Mouse (Mus musculus) intestine, embryonic 16.5 days (tissue): ENCODE measurements at regions not wholly inside any gene's neighbourhood (a gene's known extent, or its start where the extent isn't known, plus 50 kb on each side); places are given as distances from the start of the nearest gene placed in this dataset.

Experiments
- ATAC-seq: fragments of 200-750 bp; cut with Nextera tagmentation; 2 replicates; pipeline ENCODE4 v1.8.0; 2017; ENCODE audit warnings: moderate TSS enrichment, moderate library complexity
- H3K27ac ChIP-seq: fragments of 300-500 bp; sonication (generic); 2 replicates; pipeline ENCODE4 v1.5.1; 2014; ENCODE audit warnings: mild to moderate bottlenecking, low read length
- H3K27me3 ChIP-seq: fragments of 300-500 bp; sonication (generic); replicated peaks from 2 replicates; pipeline ENCODE4 v1.6.1; 2014; ENCODE audit warnings: low read length, control low read depth, mixed read lengths; ENCODE audit not compliant: control insufficient read depth, insufficient read depth
- H3K36me3 ChIP-seq: fragments of 300-500 bp; sonication (generic); 2 replicates; pipeline ENCODE4 v1.6.1; 2014; ENCODE audit warnings: low read length, control low read depth; ENCODE audit not compliant: control insufficient read depth, insufficient read depth
- H3K4me1 ChIP-seq: fragments of 300-500 bp; sonication (generic); 2 replicates; pipeline ENCODE4 v1.6.1; 2014; ENCODE audit warnings: low read length, control low read depth, mixed read lengths; ENCODE audit not compliant: control insufficient read depth, insufficient read depth
- H3K4me2 ChIP-seq: fragments of 300-500 bp; sonication (generic); 2 replicates; pipeline ENCODE4 v1.6.1; 2014; ENCODE audit warnings: low read depth, low read length, control low read depth
- H3K4me3 ChIP-seq: fragments of 300-500 bp; sonication (generic); 2 replicates; pipeline ENCODE4 v1.5.1; 2014; ENCODE audit warnings: mild to moderate bottlenecking, low read length
- H3K9ac ChIP-seq: fragments of 300-500 bp; sonication (generic); 2 replicates; pipeline ENCODE4 v1.6.1; 2014; ENCODE audit warnings: low read depth, low read length
- H3K9me3 ChIP-seq: fragments of 300-500 bp; sonication (generic); 2 replicates; pipeline ENCODE4 v1.6.1; 2016; ENCODE audit warnings: low read length, control low read depth; ENCODE audit not compliant: control insufficient read depth
- WGBS: fragments of 180-500 bp; shearing (Covaris S2); extraction: QIAGEN DNeasy Blood & Tissue Kit; methylation state at CpG from one replicate; pipeline ENCODE4 v1.1.7; 2014; 5-methylcytosine and 5-hydroxymethylcytosine counted together

DNA sequence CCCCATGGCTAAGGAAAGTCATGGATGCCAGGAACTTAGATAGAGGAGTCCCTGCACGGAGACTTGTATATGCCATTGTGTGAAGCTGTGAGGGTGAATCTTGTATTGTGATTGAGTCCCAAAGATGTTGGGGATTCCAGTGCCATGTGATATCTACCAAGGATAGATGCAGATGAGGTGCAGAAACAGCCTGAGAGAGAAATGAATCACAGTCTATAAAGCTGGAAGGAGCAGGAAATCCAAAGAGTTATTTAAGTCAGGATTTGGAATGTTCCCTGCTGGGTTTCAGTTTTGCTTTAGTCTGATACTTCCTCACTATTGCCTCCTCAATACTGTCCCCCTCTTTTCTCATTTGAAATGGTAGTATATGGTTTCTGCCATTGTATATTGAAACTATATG, 186.8 kb downstream of the Plod2 start:
- WGBS, result 80% methylated on average over 1 of the region's 1 CpGs
- no peak overlapping the region for H3K27ac ChIP-seq
- no peaks in the 10 kb centered on the region for H3K36me3 ChIP-seq
- no peak overlapping the region for H3K4me3 ChIP-seq
- no peak overlapping the region for H3K4me2 ChIP-seq
- no peaks in the 10 kb centered on the region for H3K4me1 ChIP-seq
- no peak for ATAC-seq
- H3K27me3 ChIP-seq, result no peaks in the 10 kb centered on the region
- no peaks in the 10 kb centered on the region for H3K9me3 ChIP-seq
- no peak overlapping the region for H3K9ac ChIP-seq

DNA sequence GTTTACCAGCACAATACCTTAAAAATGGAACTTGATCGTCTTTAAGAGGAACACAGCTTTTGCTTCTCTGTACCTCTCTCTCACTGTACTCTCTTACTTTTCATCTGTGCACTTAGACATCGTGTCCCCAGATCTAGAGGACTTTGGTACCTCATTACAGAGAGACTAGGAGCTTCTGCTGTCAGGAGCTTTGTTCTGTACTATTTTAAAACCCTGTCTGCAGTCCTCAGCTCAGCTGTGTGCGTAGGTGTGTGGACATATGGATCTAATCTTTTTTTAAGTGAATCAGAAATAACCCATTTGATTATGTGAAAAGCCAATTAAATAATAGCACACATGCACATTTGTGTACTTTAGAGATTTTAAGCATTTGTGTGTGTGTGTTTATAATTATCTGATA, 189.4 kb downstream of the Plod2 start:
- H3K9me3 ChIP-seq, result no peaks in the 10 kb centered on the region
- 66% methylated on average over 3 of the region's 3 CpGs for WGBS
- no peaks in the 10 kb centered on the region for H3K27me3 ChIP-seq
- H3K27ac ChIP-seq, result no peak overlapping the region
- H3K4me3 ChIP-seq, result no peak overlapping the region
- no peak overlapping the region for H3K4me2 ChIP-seq
- no peak for ATAC-seq
- no peaks in the 10 kb centered on the region for H3K36me3 ChIP-seq
- H3K4me1 ChIP-seq, result no peaks in the 10 kb centered on the region
- no peak overlapping the region for H3K9ac ChIP-seq

DNA sequence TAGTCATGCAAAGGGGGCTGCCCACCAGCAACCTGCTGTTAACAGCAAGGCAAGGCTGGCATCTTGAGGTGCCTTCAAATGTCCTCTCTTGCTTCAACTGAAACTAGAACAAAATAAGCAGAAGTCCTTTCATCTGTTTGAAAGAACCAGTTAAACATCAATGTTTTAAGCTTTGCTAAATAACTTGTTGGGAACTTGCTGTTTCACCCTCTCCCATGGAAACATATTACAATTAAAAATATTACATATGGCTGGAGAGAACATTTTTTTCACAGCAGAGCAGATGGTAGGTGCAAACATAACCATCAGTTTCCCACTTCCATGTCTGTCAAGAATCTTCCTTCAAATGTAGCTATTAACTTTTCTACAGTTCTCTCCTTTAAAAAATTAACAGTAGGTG, 225.5 kb downstream of the Plod2 start:
- H3K27me3 ChIP-seq, result no peaks in the 10 kb centered on the region
- no peak overlapping the region for H3K4me3 ChIP-seq
- H3K9me3 ChIP-seq, result no peaks in the 10 kb centered on the region
- no peaks in the 10 kb centered on the region for H3K4me1 ChIP-seq
- ATAC-seq, result no peak
- no peak overlapping the region for H3K4me2 ChIP-seq
- no peaks in the 10 kb centered on the region for H3K36me3 ChIP-seq
- no peak overlapping the region for H3K27ac ChIP-seq
- H3K9ac ChIP-seq, result no peak overlapping the region

DNA sequence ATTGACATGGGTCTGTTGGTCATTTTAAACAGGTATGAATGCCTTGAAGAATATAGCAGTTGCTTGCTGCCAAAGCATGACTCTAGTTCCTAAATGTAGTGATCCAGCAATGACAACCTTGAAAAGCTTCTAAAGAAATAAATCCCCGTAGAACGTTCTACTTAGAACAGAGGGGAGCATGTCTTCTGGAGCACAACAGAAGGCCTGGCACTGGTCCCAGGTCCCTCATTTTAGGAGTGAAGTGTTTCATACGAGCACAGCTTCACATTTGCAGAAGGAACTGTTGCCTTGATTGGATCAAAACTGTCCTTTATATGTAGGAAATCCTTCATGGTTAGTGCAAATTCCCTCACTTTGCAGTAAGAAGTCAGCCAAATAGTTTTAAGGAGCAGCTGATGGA, 226.4 kb downstream of the Plod2 start:
- Histone ChIP-seq H3K4me3 (no peak overlapping the region), H3K27ac (no peak overlapping the region), H3K36me3 (no peaks in the 10 kb centered on the region), H3K9me3 (no peaks in the 10 kb centered on the region), H3K4me1 (no peaks in the 10 kb centered on the region), H3K9ac (no peak overlapping the region), H3K4me2 (no peak overlapping the region), H3K27me3 (no peaks in the 10 kb centered on the region)
- 65% methylated on average over 3 of the region's 3 CpGs for WGBS
- no peak for ATAC-seq

DNA sequence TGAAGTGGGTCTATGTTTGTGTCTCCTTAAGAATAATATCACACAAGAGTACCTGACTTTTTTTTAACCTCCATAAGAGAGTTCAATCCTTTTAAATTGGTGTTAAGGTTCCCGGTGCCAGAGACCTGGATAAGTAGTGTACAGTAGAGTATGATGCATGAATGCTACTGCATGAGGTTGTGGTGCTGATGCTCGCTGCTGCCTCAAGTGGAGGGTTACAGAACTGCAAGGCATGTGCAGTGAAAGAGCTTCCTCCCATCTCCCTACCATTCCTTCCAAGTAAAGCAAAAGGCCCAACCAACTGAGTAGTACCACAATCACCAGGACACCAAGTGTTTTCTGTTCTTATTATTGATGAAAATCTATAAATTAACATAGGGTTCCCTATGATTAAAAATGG, 227.5 kb downstream of the Plod2 start:
- no peaks in the 10 kb centered on the region for H3K4me1 ChIP-seq
- H3K36me3 ChIP-seq, result no peaks in the 10 kb centered on the region
- H3K27ac ChIP-seq, result no peak overlapping the region
- no peaks in the 10 kb centered on the region for H3K27me3 ChIP-seq
- no peak overlapping the region for H3K4me3 ChIP-seq
- 61% methylated on average over 2 of the region's 2 CpGs for WGBS
- H3K4me2 ChIP-seq, result no peak overlapping the region
- no peak for ATAC-seq
- no peaks in the 10 kb centered on the region for H3K9me3 ChIP-seq
- no peak overlapping the region for H3K9ac ChIP-seq

DNA sequence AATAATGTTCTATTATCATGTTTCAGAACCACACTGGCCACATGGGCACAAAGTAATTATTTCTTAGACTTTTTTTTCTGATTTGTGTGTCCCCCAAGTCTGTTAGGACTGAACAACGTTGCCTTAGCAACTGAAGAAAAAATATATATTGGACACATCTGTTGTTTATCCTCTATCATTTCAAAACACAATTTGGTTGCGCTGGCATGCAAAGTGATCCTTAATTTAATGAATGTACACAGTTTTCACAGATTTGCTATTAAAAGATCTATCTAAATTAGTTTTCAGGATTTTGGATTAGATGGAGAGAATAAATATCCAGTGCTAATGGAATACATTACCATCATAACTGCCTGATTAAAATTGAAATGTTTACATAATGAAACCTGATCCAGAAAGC, 229.0 kb downstream of the Plod2 start:
- 69% methylated on average over 2 of the region's 2 CpGs for WGBS
- Histone ChIP-seq H3K4me2 (no peak overlapping the region), H3K9me3 (no peaks in the 10 kb centered on the region), H3K27ac (no peak overlapping the region), H3K9ac (no peak overlapping the region), H3K27me3 (no peaks in the 10 kb centered on the region), H3K4me1 (no peaks in the 10 kb centered on the region), H3K36me3 (no peaks in the 10 kb centered on the region), H3K4me3 (no peak overlapping the region)
- ATAC-seq, result no peak

DNA sequence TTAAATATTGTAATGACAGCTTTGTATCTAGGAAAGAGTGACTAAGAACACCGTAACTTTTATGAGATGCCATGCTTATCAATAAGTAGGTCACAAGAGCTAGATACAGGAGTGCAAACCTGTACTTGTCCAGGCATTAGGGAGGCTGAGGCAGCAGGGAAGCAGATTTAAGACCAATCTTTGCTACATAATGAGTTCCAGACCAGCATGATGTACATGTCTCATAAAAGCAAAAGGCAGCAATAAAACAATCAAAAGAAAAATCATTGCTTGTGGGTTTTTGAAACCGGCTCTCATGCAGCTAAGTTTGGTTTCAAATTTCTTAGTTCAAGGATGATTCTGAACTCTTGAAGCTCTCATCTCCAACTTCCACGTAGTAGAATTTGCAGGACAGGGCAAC, 229.7 kb downstream of the Plod2 start:
- Histone ChIP-seq H3K4me2 (no peak overlapping the region), H3K9me3 (no peaks in the 10 kb centered on the region), H3K4me1 (no peaks in the 10 kb centered on the region), H3K27me3 (no peaks in the 10 kb centered on the region), H3K4me3 (no peak overlapping the region), H3K27ac (no peak overlapping the region), H3K9ac (no peak overlapping the region), H3K36me3 (no peaks in the 10 kb centered on the region)
- WGBS, result 42% methylated on average over 3 of the region's 3 CpGs
- ATAC-seq, result no peak; the same call in 1 of the 2 replicates

DNA sequence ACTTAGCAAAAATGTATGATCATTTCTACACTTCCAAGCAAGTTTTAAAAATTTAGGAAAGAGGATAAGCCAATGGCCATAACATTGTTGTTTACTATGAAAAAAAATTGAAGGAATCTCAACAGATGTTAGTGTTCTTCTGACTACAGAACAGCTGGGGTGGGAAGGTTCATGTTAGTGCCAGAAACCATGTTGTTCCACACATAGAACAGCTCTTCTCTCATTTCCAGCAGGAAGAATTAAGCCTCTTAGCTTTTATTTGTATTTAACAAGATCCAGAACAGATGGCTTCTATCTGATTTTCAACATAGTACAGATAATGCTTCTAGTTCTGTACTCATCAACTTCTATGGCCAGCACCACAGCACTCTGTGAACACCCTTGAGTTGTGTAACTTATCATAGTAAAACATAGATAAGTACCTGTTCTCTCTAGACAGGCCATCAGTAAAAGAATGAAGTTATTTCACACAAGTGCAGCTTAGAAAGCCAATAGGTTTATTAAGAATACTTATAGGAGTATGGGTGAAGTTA, 241.0 kb downstream of the Plod2 start:
- no peak overlapping the region for H3K4me2 ChIP-seq

DNA sequence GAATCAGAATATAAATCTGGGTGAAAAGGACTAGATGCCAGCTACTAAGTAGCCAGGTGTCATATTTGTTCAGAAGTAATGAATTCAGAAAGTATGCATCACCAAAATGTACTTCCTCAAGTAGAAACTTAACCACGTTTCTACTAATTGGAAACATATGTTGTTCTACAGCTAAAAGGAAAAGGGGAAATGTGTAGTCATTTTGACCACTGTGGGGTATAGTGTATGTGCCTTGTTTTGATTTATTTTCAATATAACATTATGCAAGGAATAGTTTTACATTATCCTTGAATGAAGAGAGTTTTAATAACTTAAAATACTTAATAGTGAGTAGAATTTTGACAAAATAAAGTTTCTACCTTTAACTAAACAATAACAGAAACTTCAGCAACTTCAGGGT, 257.7 kb downstream of the Plod2 start:
- no peak overlapping the region for H3K4me2 ChIP-seq
- H3K4me3 ChIP-seq, result no peak overlapping the region
- no peaks in the 10 kb centered on the region for H3K9me3 ChIP-seq
- no peak overlapping the region for H3K9ac ChIP-seq
- no peaks in the 10 kb centered on the region for H3K4me1 ChIP-seq
- 51% methylated on average over 1 of the region's 1 CpGs for WGBS
- H3K27me3 ChIP-seq, result no peaks in the 10 kb centered on the region
- ATAC-seq, result no peak
- H3K27ac ChIP-seq, result no peak overlapping the region
- no peaks in the 10 kb centered on the region for H3K36me3 ChIP-seq

More for the DNA sequence above, 241.0 kb downstream of the Plod2 start:
- Histone ChIP-seq H3K9me3 (no peaks in the 10 kb centered on the region), H3K27ac (no peak overlapping the region), H3K36me3 (no peaks in the 10 kb centered on the region), H3K9ac (no peak overlapping the region), H3K27me3 (no peaks in the 10 kb centered on the region), H3K4me1 (no peaks in the 10 kb centered on the region), H3K4me3 (no peak overlapping the region)
- peak; percentile 75 for ATAC-seq

DNA sequence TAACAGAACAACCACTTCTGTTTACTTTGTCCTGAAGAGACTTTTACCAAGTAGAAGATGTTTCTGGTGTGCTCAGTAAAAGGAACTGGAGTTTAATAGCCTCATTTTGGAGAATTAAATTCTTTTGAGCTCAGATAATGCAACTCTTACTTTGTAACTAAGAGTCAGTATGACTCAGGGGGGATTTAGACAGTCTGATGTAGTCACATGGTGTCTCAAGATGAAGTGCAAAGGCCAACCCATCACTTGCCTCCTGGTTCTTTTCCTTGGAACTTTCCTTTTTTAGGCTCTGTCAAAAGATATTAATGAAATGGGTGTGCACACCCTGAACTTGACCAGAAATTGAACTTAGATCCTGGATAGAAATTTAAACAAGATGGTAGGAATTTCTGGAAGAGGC, 267.4 kb downstream of the Plod2 start:
- Histone ChIP-seq H3K4me2 (no peak overlapping the region), H3K4me1 (no peaks in the 10 kb centered on the region), H3K27ac (no peak overlapping the region), H3K9ac (no peak overlapping the region), H3K9me3 (no peaks in the 10 kb centered on the region), H3K27me3 (no peaks in the 10 kb centered on the region), H3K36me3 (no peaks in the 10 kb centered on the region), H3K4me3 (no peak overlapping the region)
- ATAC-seq, result no peak
